In genomic region chr8:8704813-8705212, GRCm38 (mm10) we compare ENCODE assay signal across 28 mouse cellular contexts. TPM values are rescaled to one million over a fixed set of nuclear protein-coding genes. Genes with fewer than 3 reads are reported as not detected.
A peak's percentile ranks its signal among the peaks of the same experiment; 100 is the strongest.
DNase-seq lines count a peak whose midpoint lies in the region; ATAC-seq and TF ChIP-seq lines count a peak whose summit lies in the region.
"Had no signal": no experiment of that assay in that cellular context is flagged by ENCODE, and none has a peak within 500 bp of the region (broad histone marks: within the 10 kb centered on the region; RNA-seq: fewer than 3 reads in every experiment).

No protein-coding gene starts in this region.

- H3K4me1 ChIP-seq in bone marrow macrophage, adult 2 months (ENCODE audit: control insufficient read depth, insufficient read depth, low read length), result 0 out of 2 replicates have a peak, but pooled peaks cover 6% of the 10 kb centered on the region
- H3K4me1 ChIP-seq: forebrain, embryonic 10.5 days; forebrain, embryonic 13.5 days; heart, embryonic 15.5 days; hindbrain, embryonic 15.5 days; intestine, embryonic 15.5 days had no signal

- H3K4me3 ChIP-seq in bone marrow macrophage, adult 2 months (ENCODE audit: insufficient read depth, low read length), result no peak overlapping the region
- H3K4me3 ChIP-seq: forebrain, embryonic 10.5 days; forebrain, embryonic 13.5 days; heart, embryonic 12.5 days; heart, embryonic 15.5 days; hindbrain, embryonic 15.5 days; intestine, embryonic 15.5 days had no signal

- no peak for TF ChIP-seq CTCF in bone marrow macrophage, adult 2 months (IDR thresholded peaks at IDR 0.05; ENCODE audit: low read depth, low read length)

- ATAC-seq in megakaryocyte, adult 5-6 weeks (ENCODE audit: poor library complexity, severe bottlenecking), result peak; percentile 71
- ATAC-seq: activated CD4-positive, CD25-positive, alpha-beta regulatory T cell, adult 4 months; forebrain, embryonic 13.5 days; forebrain, embryonic 16.5 days; intestine, embryonic 15.5 days; Patski had no signal

- DNase-seq in heart, adult 11 months, result peak; percentile 36
- DNase-seq in heart, postnatal 25 days (ENCODE audit: low spot score), result no peak
- DNase-seq in Muller cell, postnatal 12 days (ENCODE audit: inconsistent ontology term), result peak; percentile 19
- no peak for DNase-seq in adipocyte (ENCODE audit: low spot score)
- DNase-seq in natural killer cell, adult 2 months (ENCODE audit: low spot score in 2 of 2), result no peak
- DNase-seq in cerebellum, adult 9-11 months, result no peak
- DNase-seq: adrenal gland, postnatal 10 days; adrenal gland, postnatal 36 days; cerebellum, adult 11 months; cerebellum, adult 2 months; cerebellum, postnatal 10 days; cerebellum, postnatal 36 days; gastrocnemius, postnatal 10 days; gastrocnemius, postnatal 36 days; heart, adult 18-20 months; heart, postnatal 10 days; heart, postnatal 4 days had no signal

- intact Hi-C loops in heart, postnatal 25 days (cut with DNase I), result no loop called here

- H3K27ac ChIP-seq in bone marrow macrophage, adult 2 months (ENCODE audit: insufficient read depth, low read depth, low read length), result 0 out of 2 replicates have a peak overlapping the region, but pooled peaks have one; percentile 18
- H3K27ac ChIP-seq: forebrain, embryonic 10.5 days; forebrain, embryonic 13.5 days; heart, embryonic 15.5 days; hindbrain, embryonic 15.5 days; intestine, embryonic 15.5 days had no signal

- TF ChIP-seq POLR2A in bone marrow macrophage, adult 2 months (IDR thresholded peaks at IDR 0.05; ENCODE audit: borderline replicate concordance, low read depth, low read length), result no peak

RNA-seq across cellular contexts. Expression of gene Arglu1, which starts 14.5 kb away (rescaled TPM):
- 10 to 100 TPM; 29.4 to 30.4 TPM for total RNA-seq in heart, postnatal 25 days (2021)
- polyA plus RNA-seq in bone marrow macrophage, adult 2 months (2012; ENCODE audit: insufficient read depth, insufficient read length, missing spikeins), result 81.2 and 98.3 TPM in 2 replicates
- total RNA-seq in megakaryocyte, adult 5-6 weeks (2015), result 55.8 and 64.7 TPM in 2 replicates
- total RNA-seq in megakaryocyte, adult 5-6 weeks (2017), result 78.2 and 80.9 TPM in 2 replicates

RNA-seq across cellular contexts. Expression of gene Efnb2, which starts 43.8 kb away (rescaled TPM):
- total RNA-seq in heart, postnatal 25 days (2021), result 10 to 100 TPM; 24.8 to 29.4 TPM
- polyA plus RNA-seq in bone marrow macrophage, adult 2 months (2012; ENCODE audit: insufficient read depth, insufficient read length, missing spikeins), result 0.44 and 0.67 TPM in 2 replicates
- total RNA-seq in megakaryocyte, adult 5-6 weeks (2015), result 0.52 and 0.78 TPM in 2 replicates
- 0.18 and 0.45 TPM in 2 replicates for total RNA-seq in megakaryocyte, adult 5-6 weeks (2017)

Comparison
In these comparisons a context has a peak if more than half of its experiments do, and no peak if none do; other contexts are left out.
1. DNase-seq: peak in heart, adult 11 months (single experiment) and Muller cell, postnatal 12 days (single experiment); none in heart, postnatal 25 days (single experiment), adipocyte (single experiment), natural killer cell, adult 2 months (0 of 2) and cerebellum, adult 9-11 months (single experiment).
2. RNA of gene Efnb2, which starts 43.8 kb away (total RNA-seq): 24.8 to 29.4 TPM in heart, postnatal 25 days; 0.18 to 0.78 TPM in megakaryocyte, adult 5-6 weeks; every median in the first group is over 10 times any median in the second.